Mouse (Mus musculus) ovary, postnatal 36 days (tissue): ENCODE results near the gene Exosc5.

ENCODE experiments used
- DNase-seq: peaks from one replicate; pipeline ENCODE4 v3.0.0; 2022; ENCODE audit warnings: low spot score, mixed read lengths

The Exosc5 gene

DNA sequence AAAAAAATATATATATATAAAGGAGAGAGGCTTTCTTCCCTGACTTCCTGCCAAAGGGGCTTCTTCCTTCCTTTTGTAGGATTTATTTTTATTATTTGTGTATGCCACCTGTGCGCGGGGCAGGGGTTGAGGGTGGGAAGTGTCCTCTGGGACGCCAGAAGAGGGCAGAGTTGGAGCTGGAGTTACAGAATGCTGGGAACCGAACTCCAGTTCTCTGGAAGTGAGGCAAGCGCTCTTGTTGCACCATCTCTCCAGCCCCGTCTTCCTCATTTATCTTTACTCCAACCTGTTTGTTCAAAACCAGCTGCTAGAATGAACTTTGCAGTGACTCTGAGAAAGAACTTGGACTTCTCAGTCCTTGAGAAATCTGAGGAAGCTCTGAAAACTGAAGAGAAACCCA, 21.0 kb downstream of the Exosc5 start:
- no peak for DNase-seq

DNA sequence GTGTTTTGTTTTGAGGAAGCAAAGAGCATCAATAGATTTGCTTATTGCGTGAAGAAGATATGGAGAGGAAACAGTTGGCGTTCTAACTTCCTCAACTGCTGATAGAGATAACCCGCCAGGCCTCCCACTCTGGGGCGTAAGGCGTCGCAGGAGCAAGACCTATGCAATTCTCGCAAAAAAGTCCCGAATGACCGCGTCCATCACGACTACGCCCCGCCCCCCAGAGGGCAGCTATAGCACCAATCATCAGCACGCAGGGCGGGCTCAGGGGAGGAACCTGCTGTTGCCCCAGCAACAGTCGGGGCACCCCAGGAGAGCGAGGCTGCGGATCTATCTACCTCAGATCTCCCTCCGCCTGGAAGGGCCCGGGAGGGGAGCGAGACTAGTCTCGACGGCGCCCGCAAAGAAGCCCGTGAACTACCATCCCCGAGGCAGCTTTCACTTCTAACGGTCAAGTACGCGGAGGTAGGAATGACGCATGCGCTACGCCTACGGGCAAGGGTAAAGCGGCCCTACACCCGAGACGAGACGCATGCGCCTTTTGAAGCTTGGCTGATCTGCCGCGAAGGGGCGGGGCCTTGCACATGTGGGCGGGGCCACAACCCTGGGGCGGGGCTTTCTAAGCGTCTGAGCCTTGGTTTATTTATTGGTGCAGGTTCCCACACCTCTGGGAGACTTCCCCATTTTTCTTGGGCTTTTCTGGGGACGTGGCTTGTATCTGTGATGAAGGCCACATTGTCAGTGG, 21.7 kb downstream of the Exosc5 start, which contains the start of gene B9d2:
B9d2 (plus strand) TSS at position 267 of the 745 bp plus-strand sequence.
- DNase-seq: peak; percentile 94

DNA sequence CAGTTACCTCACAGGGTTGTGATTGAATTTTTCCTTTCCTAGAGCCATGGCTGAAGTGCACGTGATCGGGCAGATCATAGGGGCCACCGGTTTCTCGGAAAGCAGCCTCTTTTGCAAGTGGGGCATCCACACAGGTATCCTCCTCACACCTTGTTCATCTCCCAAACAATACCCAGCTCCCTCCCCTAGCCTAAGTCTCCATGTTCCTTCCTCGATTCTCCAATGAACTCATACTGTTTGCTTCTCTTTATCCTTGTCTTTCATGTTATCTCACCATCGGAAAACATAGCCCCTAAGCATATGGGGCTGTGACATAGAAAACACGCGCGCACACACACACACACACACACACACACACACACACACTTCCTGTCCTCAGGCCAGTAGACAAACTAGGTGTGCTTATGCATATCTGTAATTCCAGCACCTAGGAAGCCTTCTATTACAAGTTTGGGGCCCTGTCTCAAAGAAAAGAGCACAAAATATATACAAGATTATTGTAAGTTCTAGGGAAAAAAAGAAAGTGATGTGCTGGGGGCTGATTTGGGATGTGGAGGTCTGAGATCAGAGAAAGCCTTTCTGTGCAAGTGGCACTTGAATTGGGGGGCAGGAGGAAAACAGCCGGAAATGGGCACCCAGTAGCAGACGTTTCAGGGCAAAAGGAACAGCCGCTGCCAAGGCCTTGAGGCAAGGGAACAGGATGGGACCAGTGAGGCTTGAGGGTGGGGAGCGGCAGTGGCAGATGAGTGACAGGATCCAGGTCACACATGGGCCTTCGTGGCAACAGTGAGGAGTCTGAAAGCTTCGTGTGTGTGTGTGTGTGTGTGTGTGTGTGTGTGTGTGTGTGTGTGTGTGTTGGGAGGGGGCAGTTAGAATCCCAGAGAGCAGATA, 22.6 kb downstream of the Exosc5 start:
- no peak for DNase-seq

DNA sequence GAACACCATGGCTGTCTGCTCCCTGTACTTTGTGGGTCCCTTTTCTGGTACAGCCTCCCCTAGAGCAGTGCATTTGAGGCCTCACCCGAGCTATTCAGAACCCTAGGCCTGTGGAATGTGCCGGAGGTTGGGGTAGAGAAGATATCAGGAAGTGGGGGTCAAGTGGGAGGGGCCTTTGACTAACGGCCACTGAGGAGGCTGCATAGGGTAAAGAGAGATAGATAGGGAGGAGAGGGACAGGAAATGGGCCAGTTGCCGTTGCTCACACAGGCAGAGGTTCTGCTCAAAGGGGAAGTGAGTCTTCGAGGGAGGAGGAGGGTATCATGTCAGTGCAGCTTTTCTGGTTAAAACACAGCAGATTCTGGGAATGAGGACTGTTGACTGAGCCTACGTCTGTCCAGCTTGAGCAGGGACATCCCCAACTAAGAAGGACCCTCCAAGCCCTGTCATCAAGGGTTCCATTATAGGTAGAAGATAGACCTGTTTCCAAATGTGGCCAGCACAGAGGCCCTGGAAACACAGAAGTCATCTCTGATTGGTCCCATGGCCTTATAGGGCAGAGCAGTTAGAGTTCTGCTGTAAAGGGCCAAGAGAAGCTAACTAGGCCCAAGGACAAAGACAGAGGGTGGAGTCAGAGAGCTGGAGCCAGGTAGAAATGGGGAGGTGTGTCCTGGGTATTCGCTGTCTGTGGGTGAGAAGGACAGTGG, 24.7 kb downstream of the Exosc5 start:
- DNase-seq: no peak

DNA sequence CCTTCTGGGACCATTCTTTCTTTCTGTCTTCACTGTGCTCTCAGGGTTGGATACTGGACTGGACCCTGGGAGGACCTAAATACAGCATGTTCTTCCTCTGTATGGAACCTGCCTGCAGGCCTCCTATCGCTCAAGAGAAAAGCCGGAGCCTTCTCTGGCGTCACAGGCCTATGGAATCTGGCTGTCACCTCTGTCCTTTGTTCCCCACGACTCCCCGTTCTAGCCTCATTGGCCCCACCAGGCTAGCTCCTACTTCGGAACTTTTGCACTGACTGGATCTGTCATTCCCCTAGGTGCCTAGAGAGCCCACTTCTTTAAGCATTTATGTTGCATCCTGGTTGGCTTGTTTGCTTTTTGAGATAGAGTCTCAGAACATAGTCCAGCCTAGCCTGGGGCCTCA, 25.7 kb downstream of the Exosc5 start:
- no peak for DNase-seq

DNA sequence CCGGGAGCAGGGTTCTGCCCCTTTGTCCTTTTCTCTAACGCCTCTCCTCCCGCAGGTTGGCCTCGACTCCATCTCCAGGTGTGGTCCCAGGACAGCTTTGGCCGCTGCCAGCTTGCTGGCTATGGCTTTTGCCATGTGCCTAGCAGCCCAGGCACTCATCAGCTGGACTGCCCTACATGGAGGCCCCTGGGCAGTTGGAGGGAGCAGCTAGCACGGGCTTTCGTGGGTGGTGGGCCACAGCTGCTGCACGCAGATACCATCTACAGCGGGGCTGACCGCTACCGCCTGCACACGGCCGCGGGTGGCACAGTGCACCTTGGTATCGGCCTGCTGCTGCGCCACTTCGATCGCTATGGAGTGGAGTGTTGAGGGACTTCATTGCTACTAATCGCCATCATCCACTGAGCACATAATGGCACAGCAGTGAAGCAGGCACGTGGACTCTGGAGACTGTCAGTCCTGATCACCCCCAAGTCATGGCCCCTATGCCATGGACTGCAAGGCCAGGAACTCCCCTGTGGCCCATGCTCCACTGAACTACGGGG, 27.0 kb downstream of the Exosc5 start:
- no peak for DNase-seq

DNA sequence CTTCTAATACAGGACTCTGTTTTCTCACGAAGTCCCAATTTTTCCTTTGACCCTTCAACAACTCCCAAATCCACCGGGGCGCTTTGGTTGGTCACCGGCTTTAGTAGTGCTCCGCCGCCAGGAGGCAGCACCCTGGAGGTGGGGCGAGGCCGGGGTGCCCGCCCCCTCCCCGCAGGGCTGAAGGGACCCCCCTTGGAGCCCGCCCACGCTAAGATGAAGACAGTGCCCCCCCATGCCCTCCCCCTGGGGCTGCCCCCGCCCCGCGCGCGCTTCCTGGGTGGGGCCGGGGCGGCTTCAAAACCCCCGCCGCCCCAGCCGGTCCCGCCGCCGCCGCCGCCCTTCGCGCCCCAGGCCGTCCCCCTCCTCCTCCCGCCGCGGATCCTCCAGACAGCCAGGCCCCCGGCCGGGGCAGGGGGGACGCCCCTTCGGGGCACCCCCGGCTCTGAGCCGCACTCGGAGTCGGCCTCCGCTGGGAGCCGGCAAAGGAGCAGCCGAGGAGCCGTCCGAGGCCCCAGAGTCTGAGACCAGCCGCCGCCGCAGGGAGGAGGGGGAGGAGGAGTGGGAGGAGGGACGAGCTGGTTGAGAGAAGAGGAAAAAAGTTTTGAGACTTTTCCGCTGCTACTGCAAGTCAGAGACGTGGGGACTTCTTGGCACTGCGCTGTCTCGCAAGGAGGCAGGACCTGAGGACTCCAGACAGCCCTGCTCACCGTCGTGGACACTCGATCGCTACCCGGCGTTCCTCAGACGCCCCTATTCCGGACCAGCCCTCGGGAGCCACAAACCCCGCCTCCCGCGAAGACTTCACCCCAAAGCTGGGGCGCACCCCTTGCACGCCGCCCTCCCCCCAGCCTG, 27.9 kb downstream of the Exosc5 start, which contains the start of gene Tgfb1:
Tgfb1 (plus strand) TSS at position 323 of the 852 bp plus-strand sequence.
- peak; percentile 78 for DNase-seq

DNA sequence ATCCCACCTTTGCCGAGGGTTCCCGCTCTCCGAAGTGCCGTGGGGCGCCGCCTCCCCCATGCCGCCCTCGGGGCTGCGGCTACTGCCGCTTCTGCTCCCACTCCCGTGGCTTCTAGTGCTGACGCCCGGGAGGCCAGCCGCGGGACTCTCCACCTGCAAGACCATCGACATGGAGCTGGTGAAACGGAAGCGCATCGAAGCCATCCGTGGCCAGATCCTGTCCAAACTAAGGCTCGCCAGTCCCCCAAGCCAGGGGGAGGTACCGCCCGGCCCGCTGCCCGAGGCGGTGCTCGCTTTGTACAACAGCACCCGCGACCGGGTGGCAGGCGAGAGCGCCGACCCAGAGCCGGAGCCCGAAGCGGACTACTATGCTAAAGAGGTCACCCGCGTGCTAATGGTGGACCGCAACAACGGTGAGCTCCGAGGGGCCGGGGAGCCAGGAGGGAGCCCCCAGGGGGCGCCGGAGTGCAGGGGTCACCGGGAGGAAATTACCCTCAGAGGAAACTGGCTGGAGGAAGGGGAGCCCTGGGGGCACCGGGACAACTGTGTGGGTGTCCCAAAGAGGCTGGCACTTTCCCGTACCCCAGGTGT, 28.9 kb downstream of the Exosc5 start:
- DNase-seq: peak; percentile 66

DNA sequence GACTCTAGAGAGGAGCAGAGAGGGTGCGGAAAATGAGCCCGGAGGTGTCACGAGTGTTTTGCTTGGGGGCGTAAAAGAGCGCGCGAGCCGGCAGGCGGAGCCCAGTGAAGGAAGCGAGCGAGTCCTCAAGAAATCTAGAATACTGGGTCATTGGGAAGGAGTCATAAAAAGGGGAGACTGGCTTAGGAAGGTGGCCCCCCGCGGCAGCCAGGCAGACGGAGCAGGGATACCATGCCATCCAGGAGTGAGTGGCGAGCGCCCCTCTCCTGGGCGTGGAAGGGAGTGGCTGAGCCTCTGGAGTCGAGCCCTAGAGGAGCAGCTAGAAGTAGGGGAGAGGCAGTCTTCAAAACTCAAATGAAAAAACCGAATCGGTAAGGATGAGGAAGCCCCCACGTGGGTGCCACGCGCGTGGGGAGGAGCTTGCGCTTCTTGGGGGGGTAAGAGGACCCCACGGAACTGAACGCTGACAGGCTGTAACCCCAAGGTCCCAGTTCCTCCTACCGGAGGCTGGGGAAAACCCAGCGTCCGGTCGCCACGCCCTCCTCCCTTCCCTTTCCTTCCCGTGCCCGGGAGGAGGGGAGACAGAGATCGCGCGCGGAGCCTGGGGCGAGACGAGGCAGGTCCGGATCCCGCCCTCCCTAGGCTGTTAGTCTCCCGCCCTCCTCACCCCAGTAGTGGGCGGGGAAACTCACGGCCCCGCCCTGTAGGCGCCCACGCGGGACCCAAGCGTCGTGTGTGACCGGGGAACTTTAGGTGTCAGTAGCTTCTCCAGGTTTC, 30.0 kb downstream of the Exosc5 start:
- DNase-seq: peak; percentile 64

DNA sequence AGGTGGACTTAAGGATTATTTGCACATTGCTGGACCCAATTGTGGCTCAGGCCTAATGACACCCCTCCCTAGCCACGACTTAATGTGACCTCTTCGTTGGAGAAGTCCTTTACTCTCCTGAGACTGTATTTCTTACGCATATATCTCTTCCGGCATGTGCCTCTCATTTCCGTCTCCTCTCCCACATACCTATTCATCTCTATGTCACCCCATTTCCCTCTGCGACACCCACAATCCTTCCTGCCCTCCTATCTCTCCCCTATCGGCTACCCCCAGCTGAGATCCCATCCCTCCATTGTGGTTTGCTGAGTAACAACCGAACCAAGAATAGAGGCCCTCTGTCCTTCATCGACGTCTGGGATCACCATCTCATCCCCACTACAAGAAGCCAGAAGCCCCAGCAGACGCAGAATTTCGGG, 30.6 kb downstream of the Exosc5 start:
- DNase-seq: no peak

DNA sequence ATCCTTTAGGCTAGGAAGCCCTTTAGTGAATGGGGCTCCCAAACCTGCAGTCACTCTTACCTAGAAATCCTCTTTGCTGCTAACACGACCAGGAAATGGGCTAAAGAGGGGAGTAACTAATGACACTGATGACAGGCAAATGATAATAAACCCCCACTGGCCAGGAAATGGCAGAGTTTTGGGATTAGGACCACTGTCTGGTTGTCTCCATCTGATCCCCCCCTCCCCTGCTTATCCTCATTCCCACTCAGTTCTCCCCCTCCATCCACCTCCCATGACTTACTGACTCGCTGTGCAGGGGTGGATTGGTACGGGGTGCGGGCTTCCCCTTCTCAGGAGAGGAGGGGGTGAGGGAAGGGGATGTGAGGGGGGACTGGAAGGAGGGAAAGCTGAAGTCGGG, 31.1 kb downstream of the Exosc5 start:
- no peak for DNase-seq

DNA sequence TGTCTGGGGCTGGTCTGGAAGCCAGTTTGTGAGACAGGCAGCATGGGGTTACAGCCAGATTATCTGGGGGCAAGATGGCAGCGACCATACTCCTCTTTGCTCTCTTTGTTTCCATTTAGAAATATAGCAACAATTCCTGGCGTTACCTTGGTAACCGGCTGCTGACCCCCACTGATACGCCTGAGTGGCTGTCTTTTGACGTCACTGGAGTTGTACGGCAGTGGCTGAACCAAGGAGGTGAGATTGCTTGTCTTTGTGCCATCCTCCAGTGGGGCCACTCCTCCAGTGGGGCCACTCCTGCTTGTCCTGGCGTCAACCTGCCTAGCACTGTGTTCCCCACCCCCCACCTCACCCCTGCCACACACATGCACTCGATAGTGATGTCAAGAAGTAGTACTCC, 35.1 kb downstream of the Exosc5 start:
- no peak for DNase-seq

DNA sequence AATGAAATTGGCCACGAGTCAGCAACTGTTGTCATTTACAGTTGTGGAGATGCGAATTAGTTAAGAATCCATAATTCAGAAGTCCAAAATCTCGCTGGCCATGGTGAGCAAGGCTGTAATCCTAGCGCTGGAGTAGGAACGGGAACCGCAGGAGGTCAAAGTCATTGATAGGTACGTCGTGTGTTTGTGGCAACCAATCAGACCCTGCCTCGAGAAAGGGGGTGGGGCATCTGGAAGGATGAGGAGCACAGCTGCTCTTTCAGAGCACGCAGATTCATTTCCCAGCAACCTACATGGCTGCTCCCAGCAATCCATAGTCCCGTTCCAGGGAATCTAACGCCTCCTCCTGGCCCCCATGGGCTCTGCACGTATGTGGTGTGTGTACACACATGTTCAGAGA, 40.9 kb downstream of the Exosc5 start:
- no peak for DNase-seq

DNA sequence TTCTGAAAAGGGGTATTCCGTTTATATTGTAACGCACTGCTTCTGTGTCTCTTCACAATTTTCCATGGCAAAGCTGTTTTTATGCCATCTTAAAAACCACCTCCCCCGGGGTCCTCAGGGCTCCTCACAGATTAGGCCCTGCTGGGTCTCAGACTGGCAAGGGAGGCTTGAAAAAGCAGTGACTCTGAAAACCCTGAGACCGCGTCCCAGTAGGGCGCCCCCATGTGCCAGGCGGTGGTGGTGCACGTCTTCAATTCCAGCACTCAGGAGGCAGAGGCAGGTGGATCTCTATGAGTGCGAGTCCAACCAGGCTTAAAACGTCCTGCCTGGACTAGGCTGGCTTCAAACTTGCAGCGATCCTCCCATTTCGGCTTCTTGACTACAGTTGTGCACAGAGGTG, 41.8 kb downstream of the Exosc5 start:
- no peak for DNase-seq

DNA sequence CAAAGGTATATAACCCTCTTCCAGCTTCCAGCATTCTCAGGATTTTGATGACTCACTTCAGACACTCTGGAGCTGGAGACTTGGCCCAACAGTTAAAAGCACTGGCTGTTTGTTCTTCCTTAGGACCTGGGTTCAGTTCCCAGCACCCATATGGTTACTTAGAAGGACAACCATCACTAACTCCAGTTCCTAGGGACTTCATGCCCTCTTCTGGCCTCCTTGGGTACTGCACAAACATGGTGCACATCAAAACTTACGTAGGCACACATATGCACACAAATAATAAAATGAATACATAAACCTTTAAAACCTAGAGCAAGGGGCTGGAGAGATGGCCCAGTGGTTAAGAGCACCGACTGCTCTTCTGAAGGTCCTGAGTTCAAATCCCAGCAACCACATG, 43.4 kb downstream of the Exosc5 start:
- DNase-seq: no peak

DNA sequence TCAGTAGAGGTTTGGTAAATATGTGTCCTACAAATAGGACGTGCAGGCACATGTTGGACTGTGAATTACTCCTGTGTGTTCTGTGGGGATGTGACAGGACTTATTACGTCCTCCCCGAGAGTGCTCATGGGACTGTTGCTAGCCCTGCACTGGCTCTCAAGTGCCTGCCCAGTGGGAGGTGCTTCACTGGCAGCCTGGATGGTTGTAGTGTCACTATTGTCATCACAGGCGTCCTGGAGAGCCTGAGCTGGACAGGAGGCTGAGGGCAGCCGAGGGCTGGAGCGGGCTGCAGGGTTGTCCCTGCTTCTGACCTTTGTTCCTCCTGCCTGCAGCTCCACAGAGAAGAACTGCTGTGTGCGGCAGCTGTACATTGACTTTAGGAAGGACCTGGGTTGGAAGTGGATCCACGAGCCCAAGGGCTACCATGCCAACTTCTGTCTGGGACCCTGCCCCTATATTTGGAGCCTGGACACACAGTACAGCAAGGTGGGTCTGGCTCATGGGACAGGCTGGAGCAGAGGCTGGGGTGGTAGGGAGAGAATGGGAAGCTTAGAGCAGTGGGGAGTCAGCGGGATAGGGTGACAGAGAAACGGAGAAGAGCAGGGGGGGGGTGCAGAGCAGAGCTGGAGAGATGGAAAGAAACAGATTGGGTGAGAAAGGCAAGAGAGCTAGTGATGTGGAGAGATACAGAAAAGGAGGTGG, 45.0 kb downstream of the Exosc5 start:
- DNase-seq: no peak

DNA sequence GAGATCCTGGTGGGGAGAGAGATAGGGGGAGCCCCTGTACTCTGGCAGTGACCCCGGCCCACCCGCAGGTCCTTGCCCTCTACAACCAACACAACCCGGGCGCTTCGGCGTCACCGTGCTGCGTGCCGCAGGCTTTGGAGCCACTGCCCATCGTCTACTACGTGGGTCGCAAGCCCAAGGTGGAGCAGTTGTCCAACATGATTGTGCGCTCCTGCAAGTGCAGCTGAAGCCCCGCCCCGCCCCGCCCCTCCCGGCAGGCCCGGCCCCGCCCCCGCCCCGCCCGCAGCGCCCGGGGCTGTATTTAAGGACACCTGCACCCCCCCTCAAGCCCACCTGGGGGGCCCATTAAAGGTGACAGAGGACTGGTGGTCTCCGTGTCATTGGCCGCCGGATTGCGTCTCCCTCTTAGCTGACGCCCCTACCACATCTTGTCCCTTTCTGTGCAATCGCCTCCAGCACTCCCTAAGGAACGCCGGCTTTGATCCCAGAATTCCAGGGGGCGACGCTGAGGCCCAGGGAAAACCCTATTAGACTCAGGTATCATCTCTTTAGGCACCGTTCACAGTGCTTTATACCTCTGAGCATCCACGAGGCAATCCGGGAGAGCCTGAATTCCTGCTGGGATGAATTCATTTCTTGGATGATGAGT, 45.9 kb downstream of the Exosc5 start:
- no peak for DNase-seq

DNA sequence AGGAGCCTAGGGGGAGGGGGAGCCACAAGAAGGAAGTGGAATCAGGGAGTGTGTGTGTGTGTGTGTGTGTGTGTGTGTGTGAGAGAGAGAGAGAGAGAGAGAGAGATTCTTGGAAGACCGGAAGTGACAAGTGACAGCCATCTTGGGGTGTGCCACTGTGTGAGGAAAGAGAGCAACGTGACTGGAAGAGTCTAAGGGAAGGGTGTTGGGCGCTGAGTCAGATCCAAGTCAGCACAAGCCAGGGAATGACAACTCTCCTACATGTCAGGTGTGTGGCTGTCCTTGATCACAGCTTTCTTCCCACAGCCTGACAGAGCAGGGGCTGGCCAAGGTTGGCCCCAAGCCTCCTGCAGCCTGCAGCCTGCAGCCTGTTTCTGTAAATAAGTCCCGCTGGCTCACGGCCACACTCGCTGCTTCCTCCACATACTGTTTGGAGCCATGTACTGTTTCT, 46.9 kb downstream of the Exosc5 start:
- no peak for DNase-seq
